Mouse (Mus musculus) liver, embryonic 11.5 days (tissue): ENCODE data around the gene Eml6. TPM values are rescaled to one million over a fixed set of nuclear protein-coding genes. Genes with fewer than 3 reads are reported as not detected.

Experiments
- ATAC-seq: fragments of 200-750 bp; cut with Nextera tagmentation; replicated peaks from 2 replicates; pipeline ENCODE4 v1.8.0; 2017; ENCODE audit warnings: moderate number of reproducible peaks, mild to moderate bottlenecking, moderate TSS enrichment, moderate library complexity; ENCODE audit not compliant: low FRiP score
- DNase-seq: peaks from one replicate; pipeline ENCODE4 v3.0.0-alpha.2; 2017; ENCODE audit warnings: low spot score
- H3K27ac ChIP-seq: fragments of 300-500 bp; sonication (generic); 2 replicates; pipeline ENCODE4 v1.5.1; 2014; ENCODE audit warnings: mild to moderate bottlenecking, low read depth, low read length, control low read depth
- H3K27me3 ChIP-seq: fragments of 300-500 bp; sonication (generic); replicated peaks from 2 replicates; pipeline ENCODE4 v1.6.1; 2014; ENCODE audit warnings: low read length, mixed read lengths; ENCODE audit not compliant: control insufficient read depth, insufficient read depth
- H3K36me3 ChIP-seq: fragments of 300-500 bp; sonication (generic); 2 replicates; pipeline ENCODE4 v1.6.1; 2014; ENCODE audit warnings: mild to moderate bottlenecking, low read length, moderate library complexity, mixed read lengths; ENCODE audit not compliant: control insufficient read depth, insufficient read depth
- H3K4me1 ChIP-seq: fragments of 300-500 bp; sonication (generic); replicated peaks from 2 replicates; pipeline ENCODE4 v1.6.1; 2014; ENCODE audit warnings: low read length, mixed read lengths; ENCODE audit not compliant: control insufficient read depth, insufficient read depth
- H3K4me2 ChIP-seq: fragments of 300-500 bp; sonication (generic); 2 replicates; pipeline ENCODE4 v1.6.1; 2014; ENCODE audit warnings: mild to moderate bottlenecking, control low read depth, moderate library complexity
- H3K4me3 ChIP-seq: fragments of 300-500 bp; sonication (generic); 2 replicates; pipeline ENCODE4 v1.5.1; 2014; ENCODE audit warnings: low read depth, low read length, control low read depth
- H3K9ac ChIP-seq: fragments of 300-500 bp; sonication (generic); 2 replicates; pipeline ENCODE4 v1.6.1; 2014; ENCODE audit warnings: low read depth, low read length, control low read depth
- H3K9me3 ChIP-seq: fragments of 300-500 bp; sonication (generic); 2 replicates; pipeline ENCODE4 v1.6.1; 2016; ENCODE audit warnings: low read length, inconsistent platforms, mixed read lengths; ENCODE audit not compliant: control insufficient read depth
- WGBS: fragments of 180-500 bp; shearing (Covaris S2); extraction: QIAGEN DNeasy Blood & Tissue Kit; methylation state at CpG from one replicate; pipeline ENCODE4 v1.1.7; 2014; 5-methylcytosine and 5-hydroxymethylcytosine counted together
- polyA plus RNA-seq: library from polyadenylated mRNA; unstranded; fragments of >200 nt; fragmentation: Nextera tagmentation; extraction: Ambion mirVana; gene quantifications from 2 replicates; pipeline ENCODE4 v1.2.1, GENCODE M21; 2014

Gene Eml6
- polyA plus RNA-seq, 1 experiment from 2014 or later = 0.22 TPM

DNA sequence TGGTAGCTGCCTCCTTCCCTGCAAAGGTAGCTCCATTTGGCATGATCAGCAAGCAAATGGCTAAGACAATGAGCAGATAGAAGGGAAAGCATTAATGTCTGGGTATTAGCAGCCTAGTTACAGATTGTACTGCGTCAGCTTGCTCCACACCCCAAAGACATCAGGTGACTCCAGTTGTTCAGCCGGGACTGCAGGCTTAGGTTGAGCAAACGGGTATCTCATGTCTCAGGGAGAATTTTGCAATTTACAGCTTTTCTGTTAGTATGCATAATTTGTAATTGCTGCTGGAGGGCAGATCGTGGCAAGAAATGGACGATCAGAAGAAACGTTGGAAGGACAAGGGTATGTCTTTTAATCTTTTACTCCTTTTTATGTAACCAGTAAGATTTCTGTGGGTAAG is 307.3 kb downstream of the Eml6 start:
- no peak overlapping the region for H3K4me2 ChIP-seq
- H3K9ac ChIP-seq = no peak overlapping the region
- no peak overlapping the region; the same call in 1 of the 2 replicates for H3K27ac ChIP-seq
- no peaks in the 10 kb centered on the region for H3K4me1 ChIP-seq
- DNase-seq (no peak), ATAC-seq (no peak)
- H3K27me3 ChIP-seq = no peaks in the 10 kb centered on the region
- H3K9me3 ChIP-seq = no peaks in the 10 kb centered on the region
- no peak overlapping the region for H3K4me3 ChIP-seq
- 75% methylated on average over 6 of the region's 6 CpGs for WGBS
- no peaks in the 10 kb centered on the region; the same call in 1 of the 2 replicates for H3K36me3 ChIP-seq

DNA sequence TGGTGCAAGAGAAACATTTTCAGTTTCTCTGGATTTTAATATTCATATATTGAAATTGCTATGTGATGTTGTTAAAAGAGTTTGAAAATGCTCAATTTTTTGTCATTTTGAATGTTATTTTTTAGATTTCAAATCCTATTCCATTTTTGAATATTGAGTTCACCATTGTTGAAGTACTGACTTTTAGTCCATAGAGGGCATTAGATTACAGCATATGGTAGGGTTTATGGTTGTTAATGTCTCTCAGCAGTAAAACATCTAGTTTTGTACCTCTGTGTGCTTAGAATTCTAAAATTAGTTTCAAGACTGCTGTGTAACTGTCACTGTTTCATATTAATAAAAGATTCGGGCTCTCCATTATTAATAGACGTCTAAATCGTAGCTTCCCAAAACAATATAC is 310.3 kb downstream of the Eml6 start:
- H3K36me3 ChIP-seq = no peaks in the 10 kb centered on the region; the same call in 1 of the 2 replicates
- H3K27ac ChIP-seq = no peak overlapping the region
- H3K9ac ChIP-seq = no peak overlapping the region
- ATAC-seq (no peak), DNase-seq (no peak)
- H3K27me3 ChIP-seq = no peaks in the 10 kb centered on the region
- no peak overlapping the region for H3K4me2 ChIP-seq
- H3K9me3 ChIP-seq = no peaks in the 10 kb centered on the region
- no peaks in the 10 kb centered on the region for H3K4me1 ChIP-seq
- H3K4me3 ChIP-seq = no peak overlapping the region
- 93% methylated on average over 3 of the region's 3 CpGs for WGBS

DNA sequence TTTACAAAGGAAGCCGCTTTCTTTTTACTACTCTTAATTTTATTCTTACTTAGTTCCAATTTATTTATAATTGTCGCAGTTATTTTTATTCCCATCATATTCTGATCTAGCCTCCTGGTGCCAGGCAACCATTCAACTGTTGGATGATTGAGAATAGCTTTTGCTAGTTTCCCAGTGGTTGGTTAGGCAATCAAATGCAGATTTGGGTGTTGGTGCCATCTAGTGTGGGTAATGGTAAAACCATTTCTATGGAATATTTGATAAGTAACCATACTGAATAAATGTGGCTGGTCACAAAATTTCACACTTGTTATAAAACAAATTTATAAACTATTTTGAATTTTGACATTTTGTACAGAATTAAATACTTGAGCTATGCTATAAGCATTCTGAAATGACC is 311.0 kb downstream of the Eml6 start:
- Histone ChIP-seq H3K4me3 (no peak overlapping the region), H3K27ac (no peak overlapping the region), H3K27me3 (no peaks in the 10 kb centered on the region), H3K4me1 (no peaks in the 10 kb centered on the region), H3K9ac (no peak overlapping the region), H3K4me2 (no peak overlapping the region), H3K9me3 (no peaks in the 10 kb centered on the region), H3K36me3 (no peaks in the 10 kb centered on the region; the same call in 1 of the 2 replicates)
- 88% methylated on average over 2 of the region's 2 CpGs for WGBS
- ATAC-seq = no peak
- DNase-seq = no peak

DNA sequence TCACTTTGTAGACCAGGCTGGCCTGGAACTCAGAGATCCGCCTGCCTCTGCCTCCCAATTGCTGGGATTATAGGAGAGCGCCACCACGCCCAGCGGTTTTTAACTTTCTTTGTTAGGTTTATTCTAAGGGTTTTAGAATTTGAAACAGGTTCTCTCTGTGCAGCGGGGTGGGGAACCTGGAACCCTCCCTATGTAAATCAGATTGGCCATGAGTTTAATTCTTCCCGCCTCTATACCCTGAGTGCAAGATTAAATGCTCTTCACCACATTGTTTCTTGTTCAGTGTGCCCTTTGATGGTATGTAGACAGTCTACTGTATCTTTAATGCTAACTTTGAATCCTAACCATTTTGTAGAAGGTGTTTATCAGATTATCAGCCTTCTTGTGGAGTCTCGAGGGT is 311.7 kb downstream of the Eml6 start:
- 88% methylated on average over 7 of the region's 7 CpGs for WGBS
- Histone ChIP-seq H3K27ac (no peak overlapping the region), H3K36me3 (no peaks in the 10 kb centered on the region; the same call in 1 of the 2 replicates), H3K27me3 (no peaks in the 10 kb centered on the region), H3K4me3 (no peak overlapping the region), H3K4me1 (no peaks in the 10 kb centered on the region), H3K9ac (no peak overlapping the region), H3K4me2 (no peak overlapping the region), H3K9me3 (no peaks in the 10 kb centered on the region)
- no peak for DNase-seq
- ATAC-seq = no peak

DNA sequence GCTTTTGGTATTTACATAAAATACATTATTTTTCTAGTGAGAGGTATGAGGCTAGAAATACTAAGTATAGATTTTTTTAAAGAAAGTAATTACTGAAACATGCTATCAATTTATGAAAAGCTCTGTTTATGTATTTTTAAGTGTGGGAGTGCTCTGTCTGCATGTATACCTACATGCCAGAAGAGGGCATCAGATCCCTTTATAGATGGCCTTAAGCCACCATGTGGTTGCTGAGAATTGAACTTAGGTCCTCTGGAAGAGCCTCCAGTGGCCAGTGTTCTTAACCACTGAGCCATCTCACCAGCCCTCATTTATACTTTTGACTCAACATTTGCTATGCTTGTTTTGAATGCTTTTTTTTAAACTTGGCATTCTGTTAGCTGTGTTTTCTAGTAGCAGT is 316.3 kb downstream of the Eml6 start:
- no peak for DNase-seq
- Histone ChIP-seq H3K9me3 (no peaks in the 10 kb centered on the region), H3K4me1 (no peaks in the 10 kb centered on the region), H3K4me3 (no peak overlapping the region), H3K27ac (no peak overlapping the region), H3K27me3 (no peaks in the 10 kb centered on the region), H3K4me2 (no peak overlapping the region), H3K9ac (no peak overlapping the region), H3K36me3 (peaks cover 7% of the 10 kb centered on the region; the same call in 1 of the 2 replicates)
- ATAC-seq = no peak

DNA sequence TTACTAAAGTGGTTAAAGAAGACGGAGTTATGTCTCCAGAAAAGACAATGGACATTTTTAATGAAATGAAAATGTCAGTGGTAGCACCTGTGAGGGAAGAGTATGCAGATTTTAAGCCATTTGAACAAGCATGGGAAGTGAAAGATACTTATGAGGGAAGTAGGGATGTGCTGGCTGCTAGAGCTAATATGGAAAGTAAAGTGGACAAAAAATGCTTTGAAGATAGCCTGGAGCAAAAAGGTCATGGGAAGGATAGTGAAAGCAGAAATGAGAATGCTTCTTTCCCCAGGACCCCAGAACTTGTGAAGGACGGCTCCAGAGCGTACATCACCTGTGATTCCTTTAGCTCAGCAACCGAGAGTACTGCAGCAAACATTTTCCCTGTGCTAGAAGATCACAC is 319.0 kb downstream of the Eml6 start:
- Histone ChIP-seq H3K4me1 (no peaks in the 10 kb centered on the region), H3K4me2 (no peak overlapping the region), H3K9me3 (no peaks in the 10 kb centered on the region), H3K4me3 (no peak overlapping the region), H3K27ac (no peak overlapping the region), H3K9ac (no peak overlapping the region), H3K36me3 (peaks cover 7% of the 10 kb centered on the region; the same call in 1 of the 2 replicates), H3K27me3 (no peaks in the 10 kb centered on the region)
- no peak for ATAC-seq
- WGBS = 86% methylated on average over 4 of the region's 4 CpGs
- no peak for DNase-seq

DNA sequence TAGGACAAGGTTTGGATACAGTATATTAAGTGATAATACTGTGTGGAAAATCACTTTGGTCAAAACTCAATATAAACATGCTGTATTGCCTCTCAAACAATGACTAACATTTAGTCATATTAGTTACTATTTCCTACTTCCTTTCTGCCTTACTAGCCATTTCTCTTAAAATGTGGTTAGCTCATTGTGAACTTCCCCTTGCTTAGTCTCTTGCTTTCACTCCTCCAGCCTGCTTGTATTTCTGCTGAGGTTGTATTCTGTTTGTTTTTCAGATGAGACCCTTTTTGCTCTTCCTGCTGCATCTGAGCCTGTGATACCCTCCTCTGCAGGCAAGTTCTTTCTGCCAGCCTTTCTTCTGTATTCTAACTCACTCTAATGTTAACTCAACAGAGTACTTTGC is 320.6 kb downstream of the Eml6 start:
- Histone ChIP-seq H3K36me3 (peaks cover 7% of the 10 kb centered on the region; the same call in 1 of the 2 replicates), H3K9me3 (no peaks in the 10 kb centered on the region), H3K4me3 (no peak overlapping the region), H3K9ac (no peak overlapping the region), H3K4me1 (no peaks in the 10 kb centered on the region), H3K27ac (no peak overlapping the region), H3K4me2 (no peak overlapping the region), H3K27me3 (no peaks in the 10 kb centered on the region)
- ATAC-seq (no peak), DNase-seq (no peak)

DNA sequence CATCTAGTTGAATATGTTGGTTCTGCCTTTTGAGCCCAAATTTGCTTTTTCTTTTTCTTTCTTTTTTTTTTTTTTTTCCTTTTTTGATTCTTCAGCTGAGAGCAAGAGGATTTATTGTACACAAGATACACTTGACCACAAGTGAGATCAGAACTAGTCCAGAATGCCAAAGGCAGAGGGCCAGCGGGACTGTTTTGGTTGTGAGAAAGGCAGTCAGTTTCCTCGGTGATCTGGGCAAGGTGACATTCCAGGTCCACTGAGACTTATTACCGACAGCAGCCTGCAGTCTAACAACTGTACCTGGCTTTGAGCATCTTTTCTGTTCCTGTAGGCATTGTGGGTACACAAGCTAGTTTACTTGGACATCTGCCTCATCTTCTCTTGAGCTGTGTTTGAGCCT is 323.1 kb downstream of the Eml6 start:
- Histone ChIP-seq H3K27me3 (no peaks in the 10 kb centered on the region), H3K4me1 (no peaks in the 10 kb centered on the region), H3K9me3 (no peaks in the 10 kb centered on the region), H3K4me2 (no peak overlapping the region), H3K4me3 (no peak overlapping the region), H3K9ac (no peak overlapping the region), H3K27ac (no peak overlapping the region), H3K36me3 (peaks cover 5% of the 10 kb centered on the region; the same call in 1 of the 2 replicates)
- ATAC-seq (no peak), DNase-seq (no peak)
- WGBS = 83% methylated on average over 3 of the region's 3 CpGs

DNA sequence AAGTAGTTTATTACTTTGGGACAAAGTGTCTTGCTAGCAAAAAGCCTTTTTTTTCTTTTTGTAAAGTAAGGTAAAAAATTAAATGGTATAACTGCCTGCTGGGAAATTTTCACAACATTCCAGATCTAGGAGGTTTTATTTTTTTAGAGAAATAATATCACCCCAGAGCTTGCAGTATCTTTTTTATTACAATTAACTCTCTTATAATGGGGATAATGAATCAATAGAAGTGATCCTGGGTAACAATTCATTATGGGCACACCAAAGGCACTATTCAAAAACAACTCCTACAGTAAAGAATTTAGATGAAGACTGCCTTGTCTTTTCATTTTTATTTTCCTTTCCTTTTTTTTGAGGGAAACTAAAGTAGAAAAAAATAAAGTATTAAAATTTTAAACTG is 331.1 kb downstream of the Eml6 start:
- Histone ChIP-seq H3K27ac (no peak overlapping the region), H3K9ac (no peak overlapping the region), H3K4me3 (no peak overlapping the region), H3K4me2 (no peak overlapping the region), H3K27me3 (no peaks in the 10 kb centered on the region), H3K9me3 (no peaks in the 10 kb centered on the region), H3K36me3 (no peaks in the 10 kb centered on the region), H3K4me1 (peaks cover 2% of the 10 kb centered on the region; the same call in 1 of the 2 replicates)
- DNase-seq (no peak), ATAC-seq (no peak)
